Mouse (Mus musculus): ENCODE measurements around the gene Gatad2b.

DNA sequence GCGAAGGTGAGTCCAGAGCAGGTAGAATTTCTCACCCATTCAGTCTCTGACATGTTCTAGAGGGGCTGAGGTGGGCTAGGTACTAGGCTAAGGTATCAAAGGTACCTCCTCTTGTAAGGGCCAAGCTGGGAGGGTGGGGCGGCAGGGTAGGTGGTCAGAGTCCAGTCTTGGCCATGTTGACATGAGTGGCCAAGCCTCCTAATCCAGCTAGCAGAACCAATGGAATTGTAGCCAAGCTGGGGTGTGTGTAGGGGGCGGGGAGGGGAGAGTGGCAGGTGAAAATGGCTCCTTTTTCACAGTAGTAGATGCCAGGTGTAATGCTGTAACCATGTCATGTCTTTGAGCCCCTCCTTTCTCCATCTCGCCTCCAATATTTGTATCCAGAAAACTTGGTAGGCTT lies 34.5 kb upstream of the Gatad2b start:
- TF ChIP-seq CTCF (IDR thresholded peaks at IDR 0.05; ENCODE audit: control insufficient read depth, insufficient read depth, low read length) (no peak), POLR2A (IDR thresholded peaks at IDR 0.05; ENCODE audit: borderline replicate concordance, control insufficient read depth, low read depth, low read length) (no peak)

All from bone marrow, adult 2 months (tissue).